Mouse (Mus musculus) midbrain, embryonic 16.5 days (tissue): Measurements from ENCODE around the gene Ttyh2. TPM values are rescaled to one million over a fixed set of nuclear protein-coding genes. Genes with fewer than 3 reads are reported as not detected.
"Not testable (repeated sequence)": the region's sequence is repeated elsewhere in the genome, so short reads cannot be mapped to it uniquely, and the experiment has no call there.

Experiments used
- ATAC-seq: fragments of 200-750 bp; cut with Nextera tagmentation; 2 replicates; pipeline ENCODE4 v1.8.0; 2017; ENCODE audit warnings: moderate TSS enrichment
- H3K27ac ChIP-seq: fragments of 300-500 bp; sonication (generic); 2 replicates; pipeline ENCODE4 v1.5.1; 2014; ENCODE audit warnings: mild to moderate bottlenecking, low read length, mixed read lengths
- H3K27me3 ChIP-seq: fragments of 300-500 bp; sonication (generic); 2 replicates; pipeline ENCODE4 v1.6.1; 2014; ENCODE audit warnings: low read depth, low read length, mixed read lengths; ENCODE audit not compliant: control insufficient read depth, insufficient read depth
- H3K36me3 ChIP-seq: fragments of 300-500 bp; sonication (generic); 2 replicates; pipeline ENCODE4 v1.6.1; 2014; ENCODE audit warnings: mild to moderate bottlenecking, low read length, moderate library complexity, mixed read lengths; ENCODE audit not compliant: control insufficient read depth, insufficient read depth
- H3K4me1 ChIP-seq: fragments of 300-500 bp; sonication (generic); 2 replicates; pipeline ENCODE4 v1.6.1; 2014; ENCODE audit warnings: mild to moderate bottlenecking, low read length, mixed read lengths; ENCODE audit not compliant: control insufficient read depth, insufficient read depth
- H3K4me2 ChIP-seq: fragments of 300-500 bp; sonication (generic); 2 replicates; pipeline ENCODE4 v1.6.1; 2014; ENCODE audit warnings: mild to moderate bottlenecking, low read length, mixed read lengths
- H3K4me3 ChIP-seq: fragments of 300-500 bp; sonication (generic); 2 replicates; pipeline ENCODE4 v1.5.1; 2014; ENCODE audit warnings: low read depth, mild to moderate bottlenecking, low read length, moderate library complexity, mixed read lengths
- H3K9ac ChIP-seq: fragments of 300-500 bp; sonication (generic); 2 replicates; pipeline ENCODE4 v1.6.1; 2014; ENCODE audit warnings: low read depth, low read length, mixed read lengths
- H3K9me3 ChIP-seq: fragments of 300-500 bp; sonication (generic); replicated peaks from 2 replicates; pipeline ENCODE4 v1.6.1; 2014; ENCODE audit warnings: mild to moderate bottlenecking, low read length, mixed read lengths; ENCODE audit not compliant: control insufficient read depth, poor library complexity, severe bottlenecking
- WGBS: fragments of 180-500 bp; shearing (Covaris S2); extraction: QIAGEN DNeasy Blood & Tissue Kit; methylation state at CpG from one replicate; pipeline ENCODE4 v1.1.7; 2014; 5-methylcytosine and 5-hydroxymethylcytosine counted together
- polyA plus RNA-seq: library from polyadenylated mRNA; unstranded; fragments of >200 nt; fragmentation: Nextera tagmentation; extraction: Ambion mirVana; gene quantifications from 2 replicates; pipeline ENCODE4 v1.2.1, GENCODE M21; 2015

The Ttyh2 gene
- polyA plus RNA-seq, 1 experiment from 2014 or later = 30.9 TPM

DNA sequence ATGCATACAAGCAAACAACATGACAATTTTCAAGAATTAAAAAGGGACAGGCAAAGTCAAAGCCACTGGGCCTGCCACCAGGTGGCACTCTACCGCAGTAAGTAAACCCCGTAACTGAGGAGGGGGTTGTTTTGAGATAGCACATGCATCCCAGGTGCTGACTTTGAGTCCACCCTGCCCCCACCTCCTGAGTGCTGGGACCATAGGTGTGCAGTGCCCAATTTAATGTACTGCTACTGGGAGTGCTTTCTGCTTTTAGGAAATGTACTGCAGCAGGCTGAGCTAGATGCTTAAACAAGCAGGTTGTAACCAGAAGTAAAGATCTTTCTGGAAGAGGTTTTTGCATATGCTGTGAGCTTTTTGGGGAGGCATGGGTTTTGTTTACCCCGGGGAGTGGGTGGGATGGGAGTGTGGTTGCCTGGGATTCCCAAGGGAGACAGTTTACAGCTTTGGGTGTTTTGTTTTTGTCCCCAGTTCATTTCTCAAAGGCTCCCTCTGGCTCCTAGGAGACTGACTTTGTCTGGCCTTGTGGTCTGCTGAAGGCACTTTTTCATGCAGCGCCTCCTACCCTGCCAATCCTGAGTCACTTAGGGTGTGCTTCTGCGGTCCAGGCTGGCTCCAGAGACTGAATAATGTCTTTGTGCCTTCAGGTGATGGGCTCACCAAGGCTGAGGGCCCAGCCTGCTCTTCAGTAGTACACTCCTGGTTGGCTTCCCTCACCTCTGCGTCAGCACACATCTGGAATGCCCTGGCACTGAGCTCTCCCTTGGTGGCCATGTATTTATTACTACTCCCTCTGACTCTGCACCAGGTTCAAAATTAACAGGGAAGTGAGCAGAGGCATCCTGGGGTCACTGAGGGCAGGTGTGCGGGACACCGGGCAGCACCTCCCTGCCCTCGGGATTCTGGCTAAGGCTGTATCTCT lies 2.2 kb upstream of the Ttyh2 start:
- H3K36me3 ChIP-seq = peaks cover 30% of the 10 kb centered on the region
- H3K9me3 ChIP-seq = no peaks in the 10 kb centered on the region
- no peak overlapping the region for H3K4me2 ChIP-seq
- H3K9ac ChIP-seq = no peak overlapping the region
- H3K27ac ChIP-seq = no peak overlapping the region
- 71% methylated on average over 9 of the region's 9 CpGs for WGBS
- no peak for ATAC-seq
- no peak overlapping the region for H3K4me3 ChIP-seq
- H3K4me1 ChIP-seq = peaks cover 22% of the 10 kb centered on the region
- peaks cover 5% of the 10 kb centered on the region for H3K27me3 ChIP-seq

DNA sequence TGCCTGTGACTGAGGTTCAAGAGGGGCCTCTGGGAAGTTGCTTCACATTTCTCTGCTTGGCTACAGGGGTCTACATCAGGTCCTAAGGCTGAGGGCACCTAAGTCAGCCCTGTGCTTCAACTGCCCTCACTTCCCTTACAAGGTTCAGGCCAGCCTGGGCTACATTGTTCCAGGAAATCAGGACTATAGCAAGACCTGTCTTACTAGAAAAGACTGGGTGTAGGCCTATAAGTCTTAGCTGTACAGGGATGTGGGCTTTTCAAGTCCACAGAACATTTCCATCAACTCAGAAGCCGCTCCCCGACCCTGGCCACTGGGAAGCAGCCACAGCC lies 1.5 kb upstream of the Ttyh2 start:
- peaks cover 22% of the 10 kb centered on the region for H3K4me1 ChIP-seq
- peaks cover 30% of the 10 kb centered on the region for H3K36me3 ChIP-seq
- no peak overlapping the region for H3K4me2 ChIP-seq
- no peak for ATAC-seq
- no peaks in the 10 kb centered on the region for H3K9me3 ChIP-seq
- H3K27ac ChIP-seq = no peak overlapping the region
- H3K4me3 ChIP-seq = no peak overlapping the region
- peaks cover 5% of the 10 kb centered on the region for H3K27me3 ChIP-seq
- 74% methylated on average over 2 of the region's 2 CpGs for WGBS
- H3K9ac ChIP-seq = no peak overlapping the region

DNA sequence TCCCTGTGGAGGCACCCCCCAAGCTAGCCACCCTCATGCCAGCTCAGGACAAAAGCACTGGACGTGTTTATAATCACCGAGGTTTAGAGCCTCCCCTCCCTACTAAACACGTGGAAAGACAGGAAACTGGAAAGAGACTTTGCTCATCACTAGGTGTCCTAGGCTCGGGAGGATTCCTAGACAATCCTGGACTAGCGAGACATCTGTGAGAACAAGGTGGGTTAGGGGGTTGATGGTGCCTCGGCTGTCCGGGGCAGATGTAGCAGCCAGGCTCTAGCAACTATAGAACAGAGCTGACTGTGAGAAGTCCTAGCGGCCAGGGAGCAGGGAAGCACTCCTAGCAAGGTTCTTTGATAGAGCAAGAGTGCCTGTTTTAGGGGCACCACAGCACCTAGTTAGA lies 1.1 kb upstream of the Ttyh2 start:
- Histone ChIP-seq H3K27ac (no peak overlapping the region), H3K27me3 (peaks cover 5% of the 10 kb centered on the region), H3K9ac (peak overlapping the region; percentile 6; the same call in 1 of the 2 replicates), H3K4me1 (peaks cover 22% of the 10 kb centered on the region), H3K9me3 (no peaks in the 10 kb centered on the region), H3K4me3 (no peak overlapping the region), H3K36me3 (peaks cover 30% of the 10 kb centered on the region), H3K4me2 (no peak overlapping the region)
- WGBS = 53% methylated on average over 8 of the region's 8 CpGs
- ATAC-seq = no peak

DNA sequence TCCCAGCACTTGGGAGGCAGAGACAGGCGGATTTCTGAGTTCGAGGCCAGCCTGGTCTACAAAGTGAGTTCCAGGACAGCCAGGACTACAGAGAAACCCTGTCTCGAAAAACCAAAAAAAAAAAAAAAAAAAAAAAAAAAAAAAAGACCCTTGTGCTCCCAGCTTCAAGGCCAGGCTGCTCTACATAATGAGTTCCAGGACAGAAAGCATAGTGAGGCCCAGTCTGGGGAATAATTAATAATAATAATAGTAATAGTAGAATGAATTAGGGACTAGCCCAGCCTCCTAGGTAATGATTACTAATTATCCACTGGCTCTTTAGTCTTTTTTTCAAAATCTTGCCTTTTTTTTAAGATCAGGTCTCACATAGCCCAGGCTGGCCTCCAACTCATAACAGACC lies 435 bp upstream of the Ttyh2 start:
- H3K27ac ChIP-seq, H3K4me2 ChIP-seq, H3K27me3 ChIP-seq, H3K4me3 ChIP-seq, ATAC-seq, H3K9ac ChIP-seq, H3K9me3 ChIP-seq: not testable (repeated sequence)
- peaks cover 15% of the 10 kb centered on the region for H3K4me1 ChIP-seq
- H3K36me3 ChIP-seq = peaks cover 30% of the 10 kb centered on the region
- no CpG with 5 or more reads among the region's 3 CpGs for WGBS

DNA sequence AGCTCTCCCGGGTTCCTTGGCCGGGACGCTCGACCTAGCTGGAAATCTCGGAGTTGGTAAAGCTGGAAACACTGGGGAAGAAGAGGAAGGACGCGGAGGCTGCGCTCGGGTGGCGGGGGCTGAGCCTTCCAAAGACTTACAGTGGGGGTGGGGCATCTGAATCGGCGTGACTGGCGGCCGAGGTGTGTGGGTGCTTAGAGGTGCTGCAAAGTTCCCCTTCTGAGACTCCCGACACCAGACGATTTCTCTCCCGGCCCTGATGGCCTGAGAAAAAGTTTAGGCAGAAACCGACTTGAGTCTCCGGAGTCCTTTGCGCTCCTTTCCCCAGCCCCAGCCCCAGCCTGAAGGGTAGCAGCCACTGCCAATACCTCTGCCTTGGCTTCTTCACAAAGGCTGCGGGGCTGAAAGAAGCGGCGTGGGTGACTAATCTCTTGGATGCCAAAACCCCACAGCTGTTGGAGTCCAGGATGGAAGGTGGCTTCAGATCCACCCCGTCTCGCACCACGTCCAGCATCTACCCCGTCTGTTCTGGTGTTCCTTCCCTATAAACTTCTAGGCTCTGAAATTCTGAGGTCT lies 683 bp downstream of the Ttyh2 start:
- peaks cover 6% of the 10 kb centered on the region for H3K4me1 ChIP-seq
- 0 out of 2 replicates have a peak, but pooled peaks have one; percentile 2 for ATAC-seq
- 4% methylated on average over 27 of the region's 27 CpGs for WGBS
- peak overlapping the region; percentile 71 for H3K9ac ChIP-seq
- H3K4me3 ChIP-seq = peak overlapping the region; percentile 46
- peak overlapping the region; percentile 59 for H3K27ac ChIP-seq
- H3K36me3 ChIP-seq = peaks cover 28% of the 10 kb centered on the region
- H3K4me2 ChIP-seq = peak overlapping the region; percentile 83
- H3K27me3 ChIP-seq = peaks cover 5% of the 10 kb centered on the region
- H3K9me3 ChIP-seq = no peaks in the 10 kb centered on the region

DNA sequence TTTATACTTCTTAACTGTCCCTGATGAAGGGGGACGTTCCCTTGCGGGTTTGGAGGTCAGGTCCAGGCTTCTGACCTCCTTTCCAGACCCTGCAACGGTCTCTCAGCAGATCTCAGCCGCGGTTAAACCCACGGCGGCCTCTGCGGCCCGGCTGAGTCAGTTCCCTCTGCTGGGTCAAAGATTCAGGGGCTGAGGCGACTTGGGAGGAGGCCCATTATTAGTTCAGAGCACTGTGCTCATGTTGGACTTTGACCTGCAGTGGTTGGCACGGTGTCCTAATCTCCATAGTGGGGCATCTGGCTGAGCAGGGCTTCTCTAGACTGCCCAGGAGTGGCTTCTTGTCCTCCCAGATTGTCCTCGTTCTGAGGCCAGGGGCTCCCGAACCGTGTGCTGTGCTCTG lies 1.2 kb downstream of the Ttyh2 start:
- peaks cover 23% of the 10 kb centered on the region for H3K36me3 ChIP-seq
- H3K27me3 ChIP-seq = peaks cover 5% of the 10 kb centered on the region
- peaks cover 6% of the 10 kb centered on the region for H3K4me1 ChIP-seq
- no peak for ATAC-seq
- peak overlapping the region; percentile 46 for H3K4me3 ChIP-seq
- peak overlapping the region; percentile 35 for H3K27ac ChIP-seq
- H3K9ac ChIP-seq = peak overlapping the region; percentile 71
- peak overlapping the region; percentile 83 for H3K4me2 ChIP-seq
- WGBS = 10% methylated on average over 14 of the region's 14 CpGs
- H3K9me3 ChIP-seq = no peaks in the 10 kb centered on the region

DNA sequence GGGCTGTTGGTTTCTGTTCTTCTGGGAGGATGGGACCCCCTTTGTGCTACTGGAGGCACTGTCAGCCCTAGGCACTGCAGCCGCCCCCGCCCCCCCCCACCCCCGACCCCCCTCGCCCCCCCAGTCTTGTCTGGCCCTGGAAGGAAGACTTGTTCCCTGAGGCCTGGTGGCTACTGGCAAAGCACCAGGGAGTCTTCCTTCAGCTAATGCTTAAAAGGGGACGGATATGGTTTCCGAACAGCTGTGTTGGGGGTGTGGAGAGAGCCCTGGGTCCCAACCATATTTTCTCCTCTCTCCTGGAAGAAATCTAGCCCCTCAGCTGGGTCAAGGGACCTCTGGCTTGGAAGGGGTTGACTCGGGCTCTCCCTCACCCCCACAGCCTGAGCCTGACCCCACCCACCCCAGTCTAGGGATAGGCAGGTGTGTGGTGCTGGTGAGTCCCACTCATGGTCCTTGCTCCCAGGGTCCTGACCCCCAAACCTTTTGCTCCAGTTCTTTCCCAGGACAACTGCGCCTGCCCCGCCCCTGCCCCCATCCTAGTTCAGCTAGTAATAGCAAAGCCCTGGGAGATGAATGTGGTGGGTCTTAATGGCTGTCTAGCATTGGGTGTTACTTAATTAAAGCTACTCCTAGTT lies 1.8 kb downstream of the Ttyh2 start:
- no peak overlapping the region for H3K9ac ChIP-seq
- WGBS = 43% methylated on average over 9 of the region's 9 CpGs
- H3K9me3 ChIP-seq = no peaks in the 10 kb centered on the region
- peak overlapping the region; percentile 46 for H3K4me3 ChIP-seq
- peaks cover 18% of the 10 kb centered on the region for H3K36me3 ChIP-seq
- peaks cover 5% of the 10 kb centered on the region for H3K27me3 ChIP-seq
- ATAC-seq = no peak
- H3K27ac ChIP-seq = no peak overlapping the region
- peak overlapping the region; percentile 83 for H3K4me2 ChIP-seq
- H3K4me1 ChIP-seq = peaks cover 6% of the 10 kb centered on the region

DNA sequence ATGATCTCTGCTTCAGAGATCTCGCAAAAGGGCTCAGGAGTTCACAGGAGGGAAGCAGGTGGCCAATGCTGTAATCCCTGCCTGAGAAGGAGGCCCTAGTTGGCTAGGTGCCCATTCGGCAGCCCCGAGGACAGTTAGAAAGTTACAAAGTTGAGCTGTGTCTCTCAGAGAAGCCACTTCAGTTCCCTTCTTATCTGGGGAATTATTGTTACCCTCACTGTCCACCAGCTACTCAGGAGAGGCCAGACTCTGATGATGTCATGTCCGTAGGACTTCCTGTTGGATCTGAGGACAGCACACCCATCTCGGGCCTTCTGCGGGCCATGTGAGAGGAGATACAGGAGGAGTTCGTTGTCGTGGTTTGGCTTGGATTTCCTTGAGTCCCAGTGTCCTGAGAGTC lies 4.4 kb downstream of the Ttyh2 start:
- ATAC-seq = no peak
- 75% methylated on average over 8 of the region's 8 CpGs for WGBS
- Histone ChIP-seq H3K9ac (no peak overlapping the region), H3K27ac (no peak overlapping the region), H3K36me3 (no peaks in the 10 kb centered on the region), H3K4me1 (peaks cover 6% of the 10 kb centered on the region), H3K4me3 (no peak overlapping the region), H3K4me2 (no peak overlapping the region), H3K27me3 (peaks cover 5% of the 10 kb centered on the region), H3K9me3 (no peaks in the 10 kb centered on the region)

DNA sequence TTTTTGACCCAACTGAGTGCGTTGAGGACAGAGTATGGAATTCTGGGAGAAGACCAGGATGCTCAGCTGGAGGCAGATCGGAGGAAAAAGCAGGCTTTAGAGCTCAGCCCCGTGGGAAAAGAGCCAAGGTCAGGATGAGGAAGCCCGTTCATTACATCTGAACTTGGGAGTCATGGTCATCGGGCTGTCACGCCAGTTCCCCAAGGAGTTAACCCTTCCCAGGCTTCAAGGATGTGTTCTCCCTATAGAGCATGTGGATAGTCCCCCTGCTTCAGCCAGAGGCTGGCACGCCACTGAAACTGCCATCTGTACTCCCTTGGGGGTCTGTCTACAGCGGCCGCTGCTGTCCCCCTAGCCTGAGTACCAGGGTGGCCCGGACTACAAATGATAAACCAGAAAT lies 5.1 kb downstream of the Ttyh2 start:
- Histone ChIP-seq H3K4me3 (no peak overlapping the region), H3K9me3 (no peaks in the 10 kb centered on the region)
- 59% methylated on average over 10 of the region's 10 CpGs for WGBS

More for the DNA sequence above, 5.1 kb downstream of the Ttyh2 start:
- no peak overlapping the region for H3K9ac ChIP-seq
- H3K27me3 ChIP-seq = peaks cover 5% of the 10 kb centered on the region
- H3K4me2 ChIP-seq = no peak overlapping the region
- ATAC-seq = no peak
- H3K36me3 ChIP-seq = no peaks in the 10 kb centered on the region
- H3K4me1 ChIP-seq = peaks cover 3% of the 10 kb centered on the region
- H3K27ac ChIP-seq = no peak overlapping the region
